Mouse (Mus musculus) hindbrain, embryonic 10.5 days (tissue): ENCODE measurements around the gene Gtse1. TPM values are rescaled to one million over a fixed set of nuclear protein-coding genes. Genes with fewer than 3 reads are reported as not detected.

Experiments
- DNase-seq: peaks from one replicate; pipeline ENCODE4 v3.0.0-alpha.2; 2017; ENCODE audit warnings: low spot score
- H3K27ac ChIP-seq: fragments of 300-500 bp; sonication (generic); 2 replicates; pipeline ENCODE4 v1.5.1; 2016; ENCODE audit warnings: mild to moderate bottlenecking, moderate library complexity
- H3K27me3 ChIP-seq: fragments of 300-500 bp; sonication (generic); 2 replicates; pipeline ENCODE4 v1.6.1; 2016; ENCODE audit warnings: mild to moderate bottlenecking; ENCODE audit not compliant: poor library complexity, insufficient read depth, severe bottlenecking
- H3K36me3 ChIP-seq: fragments of 300-500 bp; sonication (generic); 2 replicates; pipeline ENCODE4 v1.6.1; 2016; ENCODE audit warnings: mild to moderate bottlenecking, moderate library complexity
- H3K4me1 ChIP-seq: fragments of 300-500 bp; sonication (generic); replicated peaks from 2 replicates; pipeline ENCODE4 v1.6.1; 2016; ENCODE audit warnings: mild to moderate bottlenecking
- H3K4me3 ChIP-seq: fragments of 300-500 bp; sonication (generic); 2 replicates; pipeline ENCODE4 v1.5.1; 2016; ENCODE audit warnings: mild to moderate bottlenecking, moderate library complexity
- H3K9me3 ChIP-seq: fragments of 300-500 bp; sonication (generic); 2 replicates; pipeline ENCODE4 v1.6.1; 2016; ENCODE audit warnings: mild to moderate bottlenecking, moderate library complexity
- WGBS: fragments of 180-500 bp; shearing (Covaris S2); methylation state at CpG from one replicate; pipeline ENCODE4 v1.1.7; 2016; 5-methylcytosine and 5-hydroxymethylcytosine counted together
- polyA plus RNA-seq: library from polyadenylated mRNA; unstranded; fragments of >200 nt; fragmentation: Nextera tagmentation; extraction: Ambion mirVana; gene quantifications from 2 replicates; pipeline ENCODE4 v1.2.1, GENCODE M21; 2016

Gtse1 gene
- polyA plus RNA-seq, 1 experiment from 2014 or later, result 45.6 TPM

DNA sequence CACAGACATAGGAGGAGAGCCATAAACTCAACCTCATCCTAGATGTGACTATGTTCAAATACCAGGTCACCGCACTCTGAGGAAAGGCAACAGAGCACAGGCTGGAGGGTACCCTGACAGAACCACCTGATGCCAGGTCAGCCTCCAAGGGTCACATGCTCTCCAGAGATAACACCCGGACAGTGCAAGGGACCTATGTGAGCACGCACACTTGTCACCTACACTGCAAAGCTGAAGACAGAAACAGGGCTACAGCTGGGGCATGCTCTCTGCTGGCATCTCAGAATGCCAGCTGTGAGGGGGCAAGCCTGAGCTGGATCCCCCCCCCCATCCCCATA is 49.9 kb downstream of the Gtse1 start:
- H3K27ac ChIP-seq, result no peak overlapping the region

GRCm38 (mm10) chr15:85909931-85910330 is 50.4 kb downstream of the Gtse1 start:
- no peak overlapping the region for H3K4me3 ChIP-seq
- no peaks in the 10 kb centered on the region for H3K27me3 ChIP-seq
- H3K9me3 ChIP-seq, result no peaks in the 10 kb centered on the region
- WGBS, result 76% methylated on average over 10 of the region's 10 CpGs
- DNase-seq, result no peak
- peaks cover 48% of the 10 kb centered on the region for H3K36me3 ChIP-seq
- H3K4me1 ChIP-seq, result peaks cover 3% of the 10 kb centered on the region; the same call in 1 of the 2 replicates
- no peak overlapping the region for H3K27ac ChIP-seq

More for the DNA sequence above, 49.9 kb downstream of the Gtse1 start:
- 92% methylated on average over 3 of the region's 3 CpGs for WGBS
- DNase-seq, result no peak
- peaks cover 51% of the 10 kb centered on the region for H3K36me3 ChIP-seq
- no peak overlapping the region for H3K4me3 ChIP-seq
- H3K27me3 ChIP-seq, result no peaks in the 10 kb centered on the region
- peaks cover 3% of the 10 kb centered on the region; the same call in 1 of the 2 replicates for H3K4me1 ChIP-seq
- H3K9me3 ChIP-seq, result no peaks in the 10 kb centered on the region

DNA sequence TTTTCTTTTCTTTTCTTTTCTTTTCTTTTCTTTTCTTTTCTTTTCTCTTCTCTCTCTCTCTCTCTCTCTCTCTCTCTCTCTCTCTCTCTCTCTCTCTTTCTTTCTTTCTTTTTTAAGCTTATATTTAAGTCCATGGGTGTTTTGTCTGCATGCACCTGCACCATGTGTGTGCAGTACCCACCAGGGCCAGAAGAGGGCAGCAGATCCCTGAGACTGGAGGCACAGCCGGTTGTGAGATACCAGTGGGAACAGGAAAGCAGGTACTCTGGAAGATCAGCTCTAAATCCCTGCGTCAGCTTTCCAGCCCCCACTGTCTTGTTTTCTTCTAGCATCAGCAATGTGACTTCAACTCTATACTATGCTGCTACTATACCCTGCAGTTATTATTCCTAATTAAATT is 54.1 kb downstream of the Gtse1 start:
- peaks cover 7% of the 10 kb centered on the region; the same call in 1 of the 2 replicates for H3K9me3 ChIP-seq
- peaks cover 63% of the 10 kb centered on the region for H3K36me3 ChIP-seq
- H3K27me3 ChIP-seq, result no peaks in the 10 kb centered on the region
- peak; percentile 85 for DNase-seq
- peaks cover 2% of the 10 kb centered on the region; the same call in 1 of the 2 replicates for H3K4me1 ChIP-seq
- H3K27ac ChIP-seq, result no peak overlapping the region
- WGBS, result 43% methylated on average over 2 of the region's 2 CpGs
- no peak overlapping the region for H3K4me3 ChIP-seq

DNA sequence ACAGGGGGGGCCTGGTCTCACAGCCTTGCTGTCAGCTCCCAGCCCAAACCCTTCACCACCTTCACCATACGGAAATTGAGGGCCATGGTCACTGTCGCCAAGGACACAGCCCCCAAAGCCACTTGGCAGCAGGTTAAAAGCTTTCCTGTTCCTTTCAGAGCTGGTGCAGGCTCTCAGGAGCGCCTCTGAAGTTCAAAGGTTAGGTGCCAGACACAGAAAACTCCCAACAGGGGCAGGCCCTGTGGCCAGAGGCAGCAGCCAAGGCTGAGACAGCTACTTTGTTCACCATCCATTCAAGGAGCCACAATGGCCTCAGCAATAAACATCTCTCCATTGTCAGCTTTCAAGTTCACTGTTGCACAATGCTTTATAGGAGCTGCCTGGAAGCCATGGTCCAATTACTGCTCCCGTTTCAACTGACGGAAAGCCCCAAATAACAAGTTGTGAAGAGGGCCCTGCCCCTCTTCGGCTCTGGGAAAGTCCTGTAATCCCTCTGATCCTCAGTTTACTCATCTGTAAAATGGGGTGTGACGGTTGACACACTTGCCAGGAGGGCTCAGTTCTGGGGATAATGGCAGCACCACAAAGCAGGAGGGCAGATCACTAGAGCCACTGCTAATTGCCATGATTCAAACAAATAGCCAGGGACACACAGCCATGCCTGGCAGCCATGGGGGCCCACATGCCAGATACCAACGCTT is 59.8 kb downstream of the Gtse1 start:
- H3K27me3 ChIP-seq, result no peaks in the 10 kb centered on the region
- no peak overlapping the region for H3K4me3 ChIP-seq
- peaks cover 7% of the 10 kb centered on the region; the same call in 1 of the 2 replicates for H3K9me3 ChIP-seq
- H3K27ac ChIP-seq, result peak overlapping the region; percentile 35; the same call in 1 of the 2 replicates
- H3K4me1 ChIP-seq, result peaks cover 24% of the 10 kb centered on the region
- H3K36me3 ChIP-seq, result peaks cover 90% of the 10 kb centered on the region
- peak; percentile 13 for DNase-seq
- 61% methylated on average over 8 of the region's 8 CpGs for WGBS

DNA sequence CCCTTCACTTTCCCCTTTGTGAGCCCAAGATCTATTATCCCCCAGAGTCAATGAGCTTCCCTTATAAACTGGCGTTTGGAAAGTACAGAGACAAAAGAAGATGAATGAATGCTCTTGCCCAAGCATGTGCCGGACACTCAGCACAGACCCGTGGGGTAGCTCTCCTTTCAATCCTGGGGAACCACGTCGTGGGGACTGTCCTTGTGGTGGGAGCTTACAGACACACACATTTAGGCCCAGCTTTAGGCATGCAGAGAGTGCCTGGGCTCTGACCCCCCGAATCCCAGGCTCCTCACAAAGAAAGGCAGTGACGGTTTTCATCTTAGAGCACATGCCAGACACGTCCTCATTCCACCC is 60.3 kb downstream of the Gtse1 start:
- H3K4me3 ChIP-seq, result no peak overlapping the region
- H3K27ac ChIP-seq, result no peak overlapping the region
- peaks cover 92% of the 10 kb centered on the region for H3K36me3 ChIP-seq
- peaks cover 24% of the 10 kb centered on the region for H3K4me1 ChIP-seq
- 69% methylated on average over 8 of the region's 8 CpGs for WGBS
- no peak for DNase-seq
- H3K27me3 ChIP-seq, result no peaks in the 10 kb centered on the region
- peaks cover 7% of the 10 kb centered on the region; the same call in 1 of the 2 replicates for H3K9me3 ChIP-seq

DNA sequence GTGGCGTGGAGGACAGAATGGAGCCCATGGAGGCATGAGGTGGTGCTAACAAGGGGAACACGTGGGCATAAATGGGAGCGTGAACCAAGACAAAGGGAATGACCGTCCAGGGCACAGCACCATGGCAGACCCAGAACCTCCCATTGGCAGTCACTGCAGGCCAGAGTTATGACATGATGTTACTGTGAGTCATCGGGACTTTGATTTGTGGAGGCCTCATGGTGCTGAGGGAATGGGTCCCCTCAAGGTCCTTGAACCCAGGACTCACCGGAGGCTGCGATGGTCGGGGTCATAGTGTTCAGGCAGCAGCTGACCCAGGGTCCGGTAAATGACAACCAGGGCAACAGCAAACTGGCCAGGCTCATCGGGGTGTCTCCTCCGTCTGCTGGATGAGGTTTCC is 62.3 kb downstream of the Gtse1 start:
- Histone ChIP-seq H3K4me1 (peaks cover 24% of the 10 kb centered on the region), H3K4me3 (no peak overlapping the region), H3K27me3 (no peaks in the 10 kb centered on the region), H3K9me3 (no peaks in the 10 kb centered on the region), H3K36me3 (peaks cover 94% of the 10 kb centered on the region), H3K27ac (no peak overlapping the region)
- 91% methylated on average over 11 of the region's 11 CpGs for WGBS
- no peak for DNase-seq

Other genes starting within 250 kb of the Gtse1 start
- gene Ppara, start 124.8 kb upstream of the Gtse1 start, polyA plus RNA-seq, result 0.24 and 0.62 TPM in 2 replicates
- 30.9 and 31.6 TPM in 2 replicates for gene Cdpf1, start 48.0 kb upstream of the Gtse1 start, polyA plus RNA-seq
- gene Pkdrej, start 38.0 kb upstream of the Gtse1 start, polyA plus RNA-seq, result 0.04 TPM in 1 of 2 replicates, not detected in the other
- gene Ttc38, start 27.4 kb upstream of the Gtse1 start, polyA plus RNA-seq, result 2.9 and 3.0 TPM in 2 replicates
- 36.7 and 37.6 TPM in 2 replicates for gene Trmu, start 19.6 kb downstream of the Gtse1 start, polyA plus RNA-seq
- 3.4 and 3.6 TPM in 2 replicates for gene Celsr1, start 174.0 kb downstream of the Gtse1 start, polyA plus RNA-seq
- gene Gramd4, start 197.9 kb downstream of the Gtse1 start, polyA plus RNA-seq, result 16.6 and 18.0 TPM in 2 replicates